Mouse (Mus musculus): ENCODE data around the gene Clasrp.

GRCm38 (mm10) chr7:19569647-19570046, 34.6 kb downstream of the Clasrp start:
- TF ChIP-seq POLR2A (IDR thresholded peaks at IDR 0.05; ENCODE audit: extremely low read depth, insufficient read depth, low read length), result no peak
- TF ChIP-seq CTCF (IDR thresholded peaks at IDR 0.05; ENCODE audit: extremely low read depth, insufficient read depth, low read length), result no peak
